Mouse (Mus musculus) heart, embryonic 15.5 days (tissue): ENCODE data around the gene Nr4a1. TPM values are rescaled to one million over a fixed set of nuclear protein-coding genes. Genes with fewer than 3 reads are reported as not detected.

ENCODE experiments used
- ATAC-seq: fragments of 200-750 bp; cut with Nextera tagmentation; replicated peaks from 2 replicates; pipeline ENCODE4 v1.8.0; 2017; ENCODE audit warnings: low read depth, moderate TSS enrichment; ENCODE audit not compliant: insufficient number of reproducible peaks, insufficient read depth, low FRiP score
- H3K27ac ChIP-seq: fragments of 300-500 bp; sonication (generic); 2 replicates; pipeline ENCODE4 v1.5.1; 2015; ENCODE audit warnings: mild to moderate bottlenecking, inconsistent platforms
- H3K27me3 ChIP-seq: fragments of 300-500 bp; sonication (generic); 2 replicates; pipeline ENCODE4 v1.6.1; 2015; ENCODE audit warnings: inconsistent platforms
- H3K36me3 ChIP-seq: fragments of 300-500 bp; sonication (generic); 2 replicates; pipeline ENCODE4 v1.6.1; 2015; ENCODE audit warnings: mild to moderate bottlenecking, inconsistent platforms
- H3K4me1 ChIP-seq: fragments of 300-500 bp; sonication (generic); replicated peaks from 2 replicates; pipeline ENCODE4 v1.6.1; 2015; ENCODE audit warnings: inconsistent platforms
- H3K4me2 ChIP-seq: fragments of 300-500 bp; sonication (generic); 2 replicates; pipeline ENCODE4 v1.6.1; 2015; ENCODE audit warnings: inconsistent platforms, mild to moderate bottlenecking, moderate library complexity
- H3K4me3 ChIP-seq: fragments of 300-500 bp; sonication (generic); 2 replicates; pipeline ENCODE4 v1.5.1; 2015; ENCODE audit warnings: mild to moderate bottlenecking, inconsistent platforms
- H3K9ac ChIP-seq: fragments of 300-500 bp; sonication (generic); 2 replicates; pipeline ENCODE4 v1.6.1; 2015; ENCODE audit warnings: mild to moderate bottlenecking, inconsistent platforms
- H3K9me3 ChIP-seq: fragments of 300-500 bp; sonication (generic); replicated peaks from 2 replicates; pipeline ENCODE4 v1.6.1; 2016; ENCODE audit warnings: inconsistent platforms
- WGBS: fragments of 180-500 bp; shearing (Covaris S2); methylation state at CpG from one replicate; pipeline ENCODE4 v1.1.7; 2015; ENCODE audit warnings: mixed read lengths; 5-methylcytosine and 5-hydroxymethylcytosine counted together
- polyA plus RNA-seq: library from polyadenylated mRNA; unstranded; fragments of >200 nt; fragmentation: Nextera tagmentation; extraction: Ambion mirVana; gene quantifications from 2 replicates; pipeline ENCODE4 v1.2.1, GENCODE M21; 2015

The Nr4a1 gene
- polyA plus RNA-seq, 1 experiment from 2014 or later, result 10.6 TPM

- H3K36me3 ChIP-seq, result no peaks in the 10 kb centered on the region
- WGBS, result 89% methylated on average over 4 of the region's 4 CpGs
Observed at GRCm38 (mm10) chr15:101306459-101306858, 52.4 kb downstream of the Nr4a1 start.

DNA sequence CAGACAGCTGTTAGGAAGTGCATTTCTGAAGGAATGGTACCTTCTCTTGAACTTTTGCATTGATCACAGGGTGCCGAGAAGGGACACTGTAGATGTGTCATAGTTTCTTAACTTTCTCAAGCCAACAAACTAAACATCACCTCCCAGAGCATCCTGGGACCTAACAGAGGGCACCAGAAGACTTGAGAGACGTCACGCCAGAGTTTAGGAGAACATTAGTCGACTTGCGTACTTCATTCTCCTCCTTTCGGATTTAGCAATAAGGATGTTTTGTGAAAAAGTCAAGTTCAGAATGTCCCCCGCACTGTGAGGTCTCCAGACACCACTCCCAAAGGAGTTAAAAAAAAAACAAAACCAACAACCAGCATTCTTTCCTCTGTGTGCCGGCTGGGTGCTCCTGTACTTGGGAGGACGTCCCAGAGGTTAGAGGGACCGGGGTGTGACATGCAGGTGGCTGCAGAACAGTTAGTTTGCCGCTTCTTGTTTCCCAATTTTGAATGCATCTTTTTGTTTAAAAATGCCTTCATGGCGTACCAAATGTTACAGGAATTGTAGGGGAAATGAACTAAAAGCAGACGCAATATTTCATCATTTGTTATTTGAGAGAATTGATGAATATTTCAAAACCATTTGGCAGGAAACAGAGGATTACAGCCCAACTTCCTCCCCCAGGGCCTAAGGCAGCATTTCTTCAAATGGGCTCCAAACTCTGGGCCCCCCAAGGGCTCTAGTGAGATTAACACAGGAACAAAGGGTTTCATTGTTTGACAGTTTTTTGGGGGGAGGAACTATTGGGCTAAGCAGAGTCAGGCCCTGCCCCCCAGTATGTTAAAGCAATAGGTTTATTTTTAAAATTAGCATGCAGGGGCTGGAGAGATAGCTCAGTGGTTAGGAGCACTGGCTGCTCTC, 54.6 kb downstream of the Nr4a1 start:
- Histone ChIP-seq H3K4me1 (peaks cover 9% of the 10 kb centered on the region; the same call in 1 of the 2 replicates), H3K36me3 (no peaks in the 10 kb centered on the region), H3K9me3 (no peaks in the 10 kb centered on the region), H3K27me3 (no peaks in the 10 kb centered on the region), H3K4me3 (no peak overlapping the region), H3K4me2 (no peak overlapping the region), H3K9ac (no peak overlapping the region), H3K27ac (peak overlapping the region; percentile 20; the same call in 1 of the 2 replicates)
- 56% methylated on average over 13 of the region's 13 CpGs for WGBS
- no peak for ATAC-seq

More at GRCm38 (mm10) chr15:101306459-101306858, 52.4 kb downstream of the Nr4a1 start:
- H3K27ac ChIP-seq, result no peak overlapping the region
- no peak for ATAC-seq
- H3K4me2 ChIP-seq, result no peak overlapping the region
- H3K4me1 ChIP-seq, result peaks cover 9% of the 10 kb centered on the region; the same call in 1 of the 2 replicates
- no peak overlapping the region for H3K9ac ChIP-seq
- H3K9me3 ChIP-seq, result no peaks in the 10 kb centered on the region
- no peaks in the 10 kb centered on the region for H3K27me3 ChIP-seq
- H3K4me3 ChIP-seq, result no peak overlapping the region

DNA sequence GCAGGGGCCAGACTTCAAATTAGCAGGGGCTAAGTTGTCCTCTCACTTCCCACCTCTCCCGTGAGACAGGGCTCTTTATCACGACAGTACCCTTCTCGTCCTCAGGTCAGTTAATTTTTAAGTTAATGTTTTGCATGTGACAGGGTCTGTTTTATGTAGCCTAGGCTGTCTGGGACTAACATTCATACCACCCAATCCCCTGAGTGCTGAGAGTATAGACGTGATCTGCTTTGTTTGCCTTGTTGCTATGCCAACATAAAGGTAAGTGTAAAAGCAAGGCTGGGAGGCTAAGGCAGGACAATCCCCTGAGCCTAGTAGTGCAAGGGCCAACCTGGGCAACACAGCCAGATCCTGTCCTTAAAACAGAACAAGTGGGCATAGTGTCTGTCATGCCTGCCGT, 55.4 kb downstream of the Nr4a1 start:
- Histone ChIP-seq H3K36me3 (no peaks in the 10 kb centered on the region), H3K4me1 (peaks cover 9% of the 10 kb centered on the region; the same call in 1 of the 2 replicates), H3K9ac (no peak overlapping the region), H3K4me3 (no peak overlapping the region), H3K27me3 (no peaks in the 10 kb centered on the region), H3K9me3 (no peaks in the 10 kb centered on the region), H3K27ac (0 out of 2 replicates have a peak overlapping the region, but pooled peaks have one; percentile 20), H3K4me2 (no peak overlapping the region)
- no peak for ATAC-seq
- WGBS, result 31% methylated on average over 5 of the region's 5 CpGs

- Histone ChIP-seq H3K36me3 (no peaks in the 10 kb centered on the region), H3K4me2 (no peak overlapping the region), H3K4me3 (no peak overlapping the region), H3K9me3 (no peaks in the 10 kb centered on the region), H3K9ac (no peak overlapping the region), H3K4me1 (peaks cover 14% of the 10 kb centered on the region; the same call in 1 of the 2 replicates), H3K27me3 (no peaks in the 10 kb centered on the region), H3K27ac (no peak overlapping the region)
- WGBS, result 48% methylated on average over 14 of the region's 15 CpGs
- ATAC-seq, result no peak
Observed at GRCm38 (mm10) chr15:101311087-101311770, 57.2 kb downstream of the Nr4a1 start.

- H3K4me3 ChIP-seq, result no peak overlapping the region
- ATAC-seq, result no peak
- H3K9ac ChIP-seq, result no peak overlapping the region
- H3K4me1 ChIP-seq, result peaks cover 14% of the 10 kb centered on the region; the same call in 1 of the 2 replicates
- no peaks in the 10 kb centered on the region for H3K9me3 ChIP-seq
- no peak overlapping the region for H3K27ac ChIP-seq
- H3K36me3 ChIP-seq, result no peaks in the 10 kb centered on the region
- H3K4me2 ChIP-seq, result no peak overlapping the region
- H3K27me3 ChIP-seq, result no peaks in the 10 kb centered on the region
- 65% methylated on average over 6 of the region's 6 CpGs for WGBS
Observed at GRCm38 (mm10) chr15:101312006-101312405, 57.9 kb downstream of the Nr4a1 start.

DNA sequence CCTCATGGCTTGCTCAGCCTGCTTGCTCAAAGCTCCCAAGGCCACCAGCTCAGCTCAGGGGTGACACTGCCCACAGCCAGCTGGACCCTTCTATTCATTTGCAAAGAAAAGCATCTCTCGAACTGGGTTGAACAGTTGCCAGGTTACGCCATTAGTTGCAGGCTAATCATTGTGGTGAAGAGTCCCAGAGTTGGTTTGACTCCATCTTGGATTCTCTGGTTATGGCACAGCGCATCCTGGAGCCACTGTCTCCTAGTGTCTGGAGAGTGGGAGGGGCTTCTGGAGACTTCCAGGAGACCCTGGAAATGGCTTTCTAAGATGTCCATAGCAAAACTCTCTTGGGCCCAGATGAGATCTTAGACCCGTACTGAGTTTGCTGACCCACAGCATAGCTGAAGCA, 61.3 kb downstream of the Nr4a1 start:
- ATAC-seq, result no peak
- Histone ChIP-seq H3K27me3 (no peaks in the 10 kb centered on the region), H3K4me3 (no peak overlapping the region), H3K27ac (no peak overlapping the region), H3K9ac (no peak overlapping the region), H3K36me3 (no peaks in the 10 kb centered on the region), H3K9me3 (no peaks in the 10 kb centered on the region), H3K4me1 (peaks cover 19% of the 10 kb centered on the region), H3K4me2 (0 out of 2 replicates have a peak overlapping the region, but pooled peaks have one; percentile 69)
- WGBS, result 78% methylated on average over 4 of the region's 4 CpGs

DNA sequence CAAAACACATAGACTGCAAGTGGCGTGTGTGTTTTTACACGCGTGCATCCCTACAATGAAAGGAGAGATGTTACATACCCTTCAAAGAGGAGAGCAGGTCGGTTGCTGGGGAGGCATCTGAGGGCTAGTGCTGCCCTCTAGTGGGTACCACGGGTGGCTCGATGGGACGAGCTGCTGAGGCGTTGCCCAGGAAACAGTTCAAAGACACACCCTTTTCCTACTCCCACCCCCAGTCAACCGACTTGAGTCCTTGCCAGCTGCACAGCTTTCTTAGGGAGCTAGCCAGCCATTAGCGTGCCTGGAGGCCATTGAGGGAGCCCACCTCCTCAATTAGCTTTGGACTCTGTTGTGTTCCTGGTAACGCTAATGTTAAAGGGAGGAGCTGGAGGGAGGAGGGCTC, 61.8 kb downstream of the Nr4a1 start:
- no peak overlapping the region for H3K9ac ChIP-seq
- no peaks in the 10 kb centered on the region for H3K27me3 ChIP-seq
- ATAC-seq, result peak; percentile 53
- H3K4me3 ChIP-seq, result peak overlapping the region; percentile 46
- no peaks in the 10 kb centered on the region for H3K36me3 ChIP-seq
- H3K9me3 ChIP-seq, result no peaks in the 10 kb centered on the region
- peak overlapping the region; percentile 69 for H3K4me2 ChIP-seq
- WGBS, result 5% methylated on average over 11 of the region's 11 CpGs
- peak overlapping the region; percentile 1; the same call in 1 of the 2 replicates for H3K27ac ChIP-seq
- peaks cover 22% of the 10 kb centered on the region for H3K4me1 ChIP-seq

GRCm38 (mm10) chr15:101316279-101316912, 62.3 kb downstream of the Nr4a1 start:
- H3K27ac ChIP-seq, result peak overlapping the region; percentile 1; the same call in 1 of the 2 replicates
- no peaks in the 10 kb centered on the region for H3K36me3 ChIP-seq
- H3K27me3 ChIP-seq, result no peaks in the 10 kb centered on the region
- whole genome bisulfite sequencing, result 49% methylated on average over 13 of the region's 13 CpGs
- H3K9ac ChIP-seq, result no peak overlapping the region
- H3K4me1 ChIP-seq, result peaks cover 27% of the 10 kb centered on the region
- peak overlapping the region; percentile 69 for H3K4me2 ChIP-seq
- no peaks in the 10 kb centered on the region for H3K9me3 ChIP-seq
- no peak for ATAC-seq
- peak overlapping the region; percentile 46 for H3K4me3 ChIP-seq

GRCm38 (mm10) chr15:101316913-101317813, 63.1 kb downstream of the Nr4a1 start:
- H3K9ac ChIP-seq, result no peak overlapping the region
- no peak overlapping the region for H3K4me2 ChIP-seq
- no peaks in the 10 kb centered on the region for H3K27me3 ChIP-seq
- no peak for ATAC-seq
- peaks cover 27% of the 10 kb centered on the region for H3K4me1 ChIP-seq
- no peaks in the 10 kb centered on the region for H3K36me3 ChIP-seq
- H3K27ac ChIP-seq, result peak overlapping the region; percentile 1; the same call in 1 of the 2 replicates
- no peak overlapping the region for H3K4me3 ChIP-seq
- 53% methylated on average over 18 of the region's 18 CpGs for WGBS
- H3K9me3 ChIP-seq, result no peaks in the 10 kb centered on the region

GRCm38 (mm10) chr15:101317814-101318500, 63.9 kb downstream of the Nr4a1 start:
- Histone ChIP-seq H3K4me1 (peaks cover 27% of the 10 kb centered on the region), H3K27ac (peak overlapping the region; percentile 74; the same call in 1 of the 2 replicates), H3K9ac (no peak overlapping the region), H3K36me3 (no peaks in the 10 kb centered on the region), H3K27me3 (no peaks in the 10 kb centered on the region), H3K9me3 (no peaks in the 10 kb centered on the region), H3K4me2 (no peak overlapping the region), H3K4me3 (no peak overlapping the region)
- no peak for ATAC-seq
- 58% methylated on average over 2 of the region's 2 CpGs for whole genome bisulfite sequencing
